Mouse (Mus musculus): ENCODE data around the gene AI593442.

AI593442 gene

GRCm38 (mm10) chr9:52679362-52679947 lies at the start of gene AI593442:
AI593442 (minus strand) TSS chr9:52679780.
- DNase-seq (ENCODE audit: low spot score) = no peak

- no peak for DNase-seq (ENCODE audit: low spot score)
Measured at GRCm38 (mm10) chr9:52728806-52729205, 49.2 kb upstream of the AI593442 start.

- DNase-seq (ENCODE audit: low spot score) = no peak
Measured at GRCm38 (mm10) chr9:52722626-52723025, 43.0 kb upstream of the AI593442 start.

- no peak for DNase-seq (ENCODE audit: low spot score)
Measured at GRCm38 (mm10) chr9:52719562-52719961, 40.0 kb upstream of the AI593442 start.

GRCm38 (mm10) chr9:52680036-52680435 lies 456 bp upstream of the AI593442 start:
- no peak for DNase-seq (ENCODE audit: low spot score)

- DNase-seq (ENCODE audit: low spot score) = no peak
Measured at GRCm38 (mm10) chr9:52678839-52679215, 753 bp downstream of the AI593442 start.

- DNase-seq (ENCODE audit: low spot score) = no peak
Measured at GRCm38 (mm10) chr9:52678179-52678838, 1.3 kb downstream of the AI593442 start.

- no peak for DNase-seq (ENCODE audit: low spot score)
Measured at GRCm38 (mm10) chr9:52676587-52676986, 3.0 kb downstream of the AI593442 start.

- DNase-seq (ENCODE audit: low spot score) = no peak
Measured at GRCm38 (mm10) chr9:52675937-52676336, 3.6 kb downstream of the AI593442 start.

- DNase-seq (ENCODE audit: low spot score) = no peak
Measured at GRCm38 (mm10) chr9:52661422-52661821, 18.2 kb downstream of the AI593442 start.

GRCm38 (mm10) chr9:52650341-52650951 lies 29.1 kb downstream of the AI593442 start:
- DNase-seq (ENCODE audit: low spot score) = no peak

- no peak for DNase-seq (ENCODE audit: low spot score)
Measured at GRCm38 (mm10) chr9:52645312-52645711, 34.3 kb downstream of the AI593442 start.

- no peak for DNase-seq (ENCODE audit: low spot score)
Measured at GRCm38 (mm10) chr9:52644626-52645025, 35.0 kb downstream of the AI593442 start.

GRCm38 (mm10) chr9:52644156-52644555 lies 35.4 kb downstream of the AI593442 start:
- no peak for DNase-seq (ENCODE audit: low spot score)

- no peak for DNase-seq (ENCODE audit: low spot score)
Measured at GRCm38 (mm10) chr9:52635991-52636390, 43.6 kb downstream of the AI593442 start.

- no peak for DNase-seq (ENCODE audit: low spot score)
Measured at GRCm38 (mm10) chr9:52623926-52624325, 55.7 kb downstream of the AI593442 start.
